Mouse (Mus musculus) intestine, postnatal 0 days (tissue): Measurements from ENCODE around the gene 4930402F06Rik. TPM values are rescaled to one million over a fixed set of nuclear protein-coding genes. Genes with fewer than 3 reads are reported as not detected.

Experiments used
- ATAC-seq: fragments of 200-750 bp; cut with Nextera tagmentation; 2 replicates; pipeline ENCODE4 v1.8.0; 2017; ENCODE audit warnings: mild to moderate bottlenecking, moderate TSS enrichment, moderate library complexity
- H3K27ac ChIP-seq: fragments of 300-500 bp; sonication (generic); 2 replicates; pipeline ENCODE4 v1.5.1; 2014; ENCODE audit warnings: mild to moderate bottlenecking, low read depth, low read length, moderate library complexity
- H3K27me3 ChIP-seq: fragments of 300-500 bp; sonication (generic); replicated peaks from 2 replicates; pipeline ENCODE4 v1.6.1; 2014; ENCODE audit warnings: low read length, mixed read lengths; ENCODE audit not compliant: control insufficient read depth, insufficient read depth
- H3K36me3 ChIP-seq: fragments of 300-500 bp; sonication (generic); 2 replicates; pipeline ENCODE4 v1.6.1; 2014; ENCODE audit warnings: mild to moderate bottlenecking, moderate library complexity; ENCODE audit not compliant: control insufficient read depth, insufficient read depth
- H3K4me1 ChIP-seq: fragments of 300-500 bp; sonication (generic); replicated peaks from 2 replicates; pipeline ENCODE4 v1.6.1; 2014; ENCODE audit warnings: antibody characterized with exemption, low read length, mixed read lengths; ENCODE audit not compliant: control insufficient read depth, insufficient read depth
- H3K4me2 ChIP-seq: fragments of 300-500 bp; sonication (generic); replicated peaks from 2 replicates; pipeline ENCODE4 v1.6.1; 2014; ENCODE audit warnings: low read depth, mild to moderate bottlenecking, moderate library complexity
- H3K4me3 ChIP-seq: fragments of 300-500 bp; sonication (generic); 2 replicates; pipeline ENCODE4 v1.5.1; 2014; ENCODE audit warnings: low read depth, low read length
- H3K9ac ChIP-seq: fragments of 300-500 bp; sonication (generic); 2 replicates; pipeline ENCODE4 v1.6.1; 2014; ENCODE audit warnings: mild to moderate bottlenecking, low read depth, low read length
- H3K9me3 ChIP-seq: fragments of 300-500 bp; sonication (generic); 2 replicates; pipeline ENCODE4 v1.6.1; 2016; ENCODE audit warnings: mixed run types; ENCODE audit not compliant: control insufficient read depth
- CTCF ChIP-seq: sonication (generic); IDR thresholded peaks from 2 replicates; pipeline ENCODE4 v1.5.1; 2016; ENCODE audit warnings: low read depth, mild to moderate bottlenecking, control low read depth, antibody characterized with exemption, moderate library complexity
- WGBS: fragments of 180-500 bp; shearing (Covaris S2); extraction: QIAGEN DNeasy Blood & Tissue Kit; methylation state at CpG from one replicate; pipeline ENCODE4 v1.1.7; 2014; 5-methylcytosine and 5-hydroxymethylcytosine counted together
- polyA plus RNA-seq: library from polyadenylated mRNA; unstranded; fragments of >200 nt; fragmentation: Nextera tagmentation; extraction: Ambion mirVana; gene quantifications from 2 replicates; pipeline ENCODE4 v1.2.1, GENCODE M21; 2015

The 4930402F06Rik gene
- polyA plus RNA-seq, 1 experiment from 2014 or later = not detected

- Histone ChIP-seq H3K27ac (peak overlapping the region; percentile 21; the same call in 1 of the 2 replicates), H3K9me3 (no peaks in the 10 kb centered on the region), H3K4me2 (peak overlapping the region; percentile 38), H3K9ac (no peak overlapping the region), H3K36me3 (no peaks in the 10 kb centered on the region), H3K4me3 (peak overlapping the region; percentile 23; the same call in 1 of the 2 replicates), H3K27me3 (no peaks in the 10 kb centered on the region), H3K4me1 (no peaks in the 10 kb centered on the region)
- ATAC-seq = no peak
- no peak for TF ChIP-seq CTCF
- 16% methylated on average over 7 of the region's 7 CpGs for WGBS
Observed at GRCm38 (mm10) chr2:35432011-35432410, 35.0 kb upstream of the 4930402F06Rik start.

GRCm38 (mm10) chr2:35430806-35431205 is 33.8 kb upstream of the 4930402F06Rik start:
- Histone ChIP-seq H3K27ac (no peak overlapping the region), H3K4me1 (no peaks in the 10 kb centered on the region), H3K36me3 (no peaks in the 10 kb centered on the region), H3K4me2 (no peak overlapping the region), H3K27me3 (no peaks in the 10 kb centered on the region), H3K4me3 (no peak overlapping the region), H3K9me3 (no peaks in the 10 kb centered on the region), H3K9ac (no peak overlapping the region; the same call in 1 of the 2 replicates)
- TF ChIP-seq CTCF = no peak
- WGBS = 83% methylated on average over 8 of the region's 8 CpGs
- ATAC-seq = no peak

DNA sequence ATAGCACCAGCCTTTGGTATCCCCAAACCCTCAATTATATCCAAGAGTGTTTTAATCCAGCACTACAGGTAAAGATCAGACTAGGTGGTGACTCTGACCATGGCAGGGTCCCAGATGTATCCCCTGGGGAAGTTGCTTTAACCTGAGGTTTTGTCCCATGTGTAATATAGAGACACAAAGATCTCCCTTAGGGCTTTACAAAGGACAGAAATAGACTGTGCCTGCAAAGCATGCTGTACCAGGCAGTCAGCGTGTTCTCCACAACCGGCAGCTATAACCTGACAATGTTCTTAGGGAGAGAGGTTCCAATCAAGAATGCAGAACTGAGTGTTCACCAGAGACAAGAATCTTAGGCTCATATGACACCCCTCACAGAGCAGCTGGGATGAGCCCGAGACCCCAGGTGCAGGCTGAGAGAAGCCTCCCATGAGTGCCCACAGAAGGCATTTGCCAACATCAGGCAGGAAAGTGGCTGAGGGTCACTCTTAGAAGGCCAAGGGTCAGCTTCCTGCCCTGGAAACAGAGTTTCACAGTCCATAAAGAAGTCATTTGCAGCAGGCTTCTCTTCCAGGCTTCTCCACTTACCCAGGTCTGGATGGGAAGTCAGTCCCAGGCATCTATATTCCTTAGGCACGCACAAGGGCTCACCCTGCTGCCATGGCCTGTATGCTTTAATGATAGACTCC is 31.8 kb upstream of the 4930402F06Rik start:
- H3K36me3 ChIP-seq = no peaks in the 10 kb centered on the region
- no peaks in the 10 kb centered on the region for H3K4me1 ChIP-seq
- no peak for TF ChIP-seq CTCF
- 75% methylated on average over 4 of the region's 4 CpGs for WGBS
- no peak overlapping the region for H3K27ac ChIP-seq
- H3K4me2 ChIP-seq = no peak overlapping the region
- no peak overlapping the region for H3K4me3 ChIP-seq
- no peak overlapping the region for H3K9ac ChIP-seq
- no peaks in the 10 kb centered on the region for H3K27me3 ChIP-seq
- H3K9me3 ChIP-seq = no peaks in the 10 kb centered on the region
- ATAC-seq = no peak

GRCm38 (mm10) chr2:35427559-35427958 is 30.6 kb upstream of the 4930402F06Rik start:
- Histone ChIP-seq H3K9me3 (no peaks in the 10 kb centered on the region), H3K4me1 (no peaks in the 10 kb centered on the region), H3K27me3 (no peaks in the 10 kb centered on the region), H3K9ac (no peak overlapping the region), H3K4me2 (no peak overlapping the region), H3K36me3 (no peaks in the 10 kb centered on the region), H3K27ac (no peak overlapping the region), H3K4me3 (no peak overlapping the region)
- no peak for TF ChIP-seq CTCF
- ATAC-seq = no peak
- 42% methylated on average over 2 of the region's 2 CpGs for WGBS

DNA sequence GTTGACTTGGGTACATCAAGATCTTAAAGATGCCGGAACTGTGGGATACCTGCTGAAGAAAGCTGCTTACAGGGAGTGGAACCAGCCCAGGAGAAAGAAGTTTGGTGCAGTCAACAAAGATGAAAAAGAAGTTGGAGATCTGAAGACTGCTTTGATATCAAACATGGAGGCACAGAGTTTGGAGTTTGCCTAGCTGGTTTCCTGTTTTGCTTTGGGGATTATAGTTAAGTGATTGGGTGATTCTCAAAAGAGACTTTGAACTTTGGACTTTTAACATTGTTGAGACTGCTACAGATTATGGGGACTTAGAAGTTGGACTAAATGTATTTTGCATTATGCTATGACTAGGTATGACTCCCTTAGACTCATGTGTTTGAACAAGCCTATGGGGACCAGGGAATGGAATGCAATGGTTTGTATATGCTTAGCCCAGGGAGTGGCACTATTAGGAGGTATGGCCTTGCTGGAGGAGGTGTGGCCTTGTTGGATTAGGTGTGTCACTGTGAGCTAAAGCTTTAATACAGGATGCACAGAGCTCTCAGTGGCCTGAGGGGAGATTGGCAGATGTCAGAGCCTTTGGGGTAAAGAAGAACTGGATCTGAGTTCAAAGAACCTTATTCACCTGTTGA is 26.9 kb upstream of the 4930402F06Rik start:
- TF ChIP-seq CTCF = no peak
- H3K9me3 ChIP-seq = no peaks in the 10 kb centered on the region
- no peak for ATAC-seq
- no peak overlapping the region for H3K4me2 ChIP-seq
- H3K4me3 ChIP-seq = no peak overlapping the region
- H3K36me3 ChIP-seq = peaks cover 20% of the 10 kb centered on the region; the same call in 1 of the 2 replicates
- H3K4me1 ChIP-seq = no peaks in the 10 kb centered on the region
- H3K27me3 ChIP-seq = no peaks in the 10 kb centered on the region
- no peak overlapping the region for H3K27ac ChIP-seq
- 100% methylated on average over 1 of the region's 1 CpGs for WGBS
- no peak overlapping the region for H3K9ac ChIP-seq

DNA sequence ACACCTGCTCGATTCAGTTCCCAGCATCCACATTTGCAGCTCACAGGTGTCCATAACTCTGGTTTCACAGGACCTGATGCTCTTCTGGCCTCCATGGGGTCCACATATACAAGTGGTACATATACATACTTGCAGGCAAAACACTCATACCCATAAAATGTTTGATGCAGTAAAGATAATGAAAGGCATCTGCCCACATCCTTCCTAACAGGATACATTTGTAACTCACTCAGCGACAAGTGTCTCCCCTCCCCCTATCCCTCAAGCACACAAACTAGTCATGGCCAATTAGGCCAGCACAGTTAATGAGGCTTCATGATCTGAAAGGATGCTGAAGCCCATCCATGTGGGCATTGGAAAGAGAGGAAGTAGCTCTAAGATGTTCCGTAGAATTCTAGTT is 25.4 kb upstream of the 4930402F06Rik start:
- no peaks in the 10 kb centered on the region for H3K4me1 ChIP-seq
- no peak for TF ChIP-seq CTCF
- no peak overlapping the region for H3K9ac ChIP-seq
- no peaks in the 10 kb centered on the region for H3K27me3 ChIP-seq
- peaks cover 20% of the 10 kb centered on the region; the same call in 1 of the 2 replicates for H3K36me3 ChIP-seq
- no peak overlapping the region for H3K4me3 ChIP-seq
- H3K9me3 ChIP-seq = no peaks in the 10 kb centered on the region
- H3K27ac ChIP-seq = no peak overlapping the region
- ATAC-seq = no peak
- 93% methylated on average over 3 of the region's 3 CpGs for WGBS
- no peak overlapping the region for H3K4me2 ChIP-seq
